Mouse (Mus musculus) large intestine, adult 2 months (tissue): ENCODE data around the gene Pdf. TPM values are rescaled to one million over a fixed set of nuclear protein-coding genes. Genes with fewer than 3 reads are reported as not detected.

Experiments
- polyA plus RNA-seq: library from polyadenylated mRNA; depleted of rRNA; stranded (reverse); fragments of >200 nt; gene quantifications from 2 replicates; pipeline ENCODE4 v1.2.3, GENCODE M21; 2012; rRNA removed

Pdf gene
- polyA plus RNA-seq, 1 experiment, result 18.0 TPM

Other genes with a start within 250 kb of the Pdf start
- gene Has3, start 178.4 kb downstream of the Pdf start, polyA plus RNA-seq, result 0.25 and 0.34 TPM in 2 replicates
- 17.1 and 20.3 TPM in 2 replicates for gene Utp4, start 155.0 kb downstream of the Pdf start, polyA plus RNA-seq
- gene Sntb2, start 112.9 kb downstream of the Pdf start, polyA plus RNA-seq, result 2.2 and 3.9 TPM in 2 replicates
- 24.0 and 25.8 TPM in 2 replicates for gene Vps4a, start 17.4 kb downstream of the Pdf start, polyA plus RNA-seq
- gene Cog8, start 8.1 kb upstream of the Pdf start, polyA plus RNA-seq, result 28.5 and 33.1 TPM in 2 replicates
- gene Nip7, start 8.3 kb upstream of the Pdf start, polyA plus RNA-seq, result 28.4 and 31.3 TPM in 2 replicates
- 7.5 and 18.0 TPM in 2 replicates for gene Tmed6, start 17.0 kb upstream of the Pdf start, polyA plus RNA-seq
- 7.6 and 9.6 TPM in 2 replicates for gene Terf2, start 47.9 kb upstream of the Pdf start, polyA plus RNA-seq
- 107 and 208 TPM in 2 replicates for gene Cyb5b, start 102.0 kb upstream of the Pdf start, polyA plus RNA-seq
- 5.8 and 13.8 TPM in 2 replicates for gene Nfat5, start 244.9 kb upstream of the Pdf start, polyA plus RNA-seq